Mouse (Mus musculus) neural tube, embryonic 14.5 days (tissue): ENCODE data around the gene Cavin1. TPM values are rescaled to one million over a fixed set of nuclear protein-coding genes. Genes with fewer than 3 reads are reported as not detected.

Experiments used
- ATAC-seq: fragments of 200-750 bp; cut with Nextera tagmentation; 2 replicates; pipeline ENCODE4 v1.8.0; 2017; ENCODE audit warnings: low read depth, mild to moderate bottlenecking, moderate TSS enrichment, moderate library complexity
- H3K27ac ChIP-seq: fragments of 300-500 bp; sonication (generic); 2 replicates; pipeline ENCODE4 v1.5.1; 2014; ENCODE audit warnings: low read depth, mild to moderate bottlenecking, control low read depth, low read length, moderate library complexity, mixed read lengths
- H3K27me3 ChIP-seq: fragments of 300-500 bp; sonication (generic); 2 replicates; pipeline ENCODE4 v1.6.1; 2014; ENCODE audit warnings: low read length; ENCODE audit not compliant: control insufficient read depth, insufficient read depth
- H3K36me3 ChIP-seq: fragments of 300-500 bp; sonication (generic); 2 replicates; pipeline ENCODE4 v1.6.1; 2014; ENCODE audit warnings: low read length, mixed read lengths; ENCODE audit not compliant: control insufficient read depth, insufficient read depth
- H3K4me1 ChIP-seq: fragments of 300-500 bp; sonication (generic); 2 replicates; pipeline ENCODE4 v1.6.1; 2014; ENCODE audit warnings: low read length; ENCODE audit not compliant: control insufficient read depth, insufficient read depth
- H3K4me2 ChIP-seq: fragments of 300-500 bp; sonication (generic); 2 replicates; pipeline ENCODE4 v1.6.1; 2014; ENCODE audit warnings: mild to moderate bottlenecking, low read depth, low read length, control low read depth
- H3K4me3 ChIP-seq: fragments of 300-500 bp; sonication (generic); 2 replicates; pipeline ENCODE4 v1.5.1; 2014; ENCODE audit warnings: low read depth, low read length, control low read depth, mixed read lengths
- H3K9ac ChIP-seq: fragments of 300-500 bp; sonication (generic); replicated peaks from 2 replicates; pipeline ENCODE4 v1.6.1; 2014; ENCODE audit warnings: low read depth, mild to moderate bottlenecking, control low read depth, low read length, mixed read lengths
- H3K9me3 ChIP-seq: fragments of 300-500 bp; sonication (generic); 2 replicates; pipeline ENCODE4 v1.6.1; 2016; ENCODE audit warnings: low read length; ENCODE audit not compliant: control insufficient read depth
- WGBS: fragments of 180-500 bp; shearing (Covaris S2); extraction: QIAGEN DNeasy Blood & Tissue Kit; methylation state at CpG from one replicate; pipeline ENCODE4 v1.1.7; 2014; 5-methylcytosine and 5-hydroxymethylcytosine counted together
- polyA plus RNA-seq: library from polyadenylated mRNA; unstranded; fragments of >200 nt; fragmentation: Nextera tagmentation; extraction: Ambion mirVana; gene quantifications from 2 replicates; pipeline ENCODE4 v1.2.1, GENCODE M21; 2014

Gene Cavin1
- polyA plus RNA-seq, 1 experiment from 2014 or later = 5.3 TPM

DNA sequence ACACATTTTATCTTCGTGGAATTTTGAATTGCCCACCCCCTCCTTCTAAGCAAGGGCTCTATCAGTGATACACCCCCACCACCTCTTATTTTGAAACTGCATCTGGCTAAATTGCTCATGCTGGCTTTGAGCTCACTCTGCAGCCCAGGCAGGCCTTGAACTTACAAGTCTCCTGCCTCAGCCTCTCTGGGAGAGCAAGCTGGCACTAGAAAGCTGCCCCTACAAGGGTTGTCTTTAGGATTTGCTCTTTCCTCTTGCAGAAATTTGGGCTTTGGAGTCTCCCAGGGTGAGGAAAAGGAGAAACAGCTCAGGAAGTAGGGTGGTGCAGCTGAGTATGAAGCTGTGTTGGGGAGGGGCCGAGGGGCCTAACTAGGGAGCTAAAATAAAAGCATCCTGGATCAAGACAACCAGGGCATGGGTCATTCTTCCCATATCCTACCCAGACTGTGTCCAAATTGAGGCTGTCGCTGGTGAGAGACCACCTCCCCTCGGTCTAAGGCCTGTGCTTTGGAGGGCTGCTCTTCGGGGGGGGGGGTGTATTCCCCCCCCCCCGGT, 12.7 kb downstream of the Cavin1 start:
- no peak for ATAC-seq
- Histone ChIP-seq H3K36me3 (no peaks in the 10 kb centered on the region), H3K9me3 (no peaks in the 10 kb centered on the region), H3K27me3 (peaks cover 21% of the 10 kb centered on the region), H3K4me1 (peaks cover 6% of the 10 kb centered on the region; the same call in 1 of the 2 replicates), H3K27ac (no peak overlapping the region), H3K4me2 (no peak overlapping the region), H3K4me3 (no peak overlapping the region), H3K9ac (no peak overlapping the region)
- 39% methylated on average over 6 of the region's 6 CpGs for WGBS

DNA sequence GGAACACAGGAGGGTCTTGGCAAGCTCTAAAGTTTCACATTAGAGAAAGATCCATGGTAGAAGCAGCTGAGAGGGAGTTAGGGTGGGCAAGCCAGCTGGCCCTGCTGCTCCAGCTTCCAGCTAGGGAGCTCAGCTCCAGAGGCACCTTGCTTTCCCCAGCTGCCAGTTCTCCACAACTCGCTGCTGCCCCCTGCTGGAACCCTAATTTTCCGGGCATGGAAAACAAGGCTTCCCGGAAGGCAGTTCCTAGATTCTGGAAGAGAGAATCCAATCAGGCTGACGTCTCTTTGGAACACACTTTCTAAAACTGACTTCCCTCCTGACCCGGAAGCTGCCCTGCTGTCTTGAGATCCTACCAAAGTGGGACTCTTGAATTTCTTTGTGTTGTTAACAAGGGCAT, 13.4 kb downstream of the Cavin1 start:
- Histone ChIP-seq H3K36me3 (no peaks in the 10 kb centered on the region), H3K4me1 (peaks cover 6% of the 10 kb centered on the region; the same call in 1 of the 2 replicates), H3K9me3 (no peaks in the 10 kb centered on the region), H3K4me3 (no peak overlapping the region), H3K4me2 (no peak overlapping the region), H3K27ac (no peak overlapping the region), H3K27me3 (peaks cover 21% of the 10 kb centered on the region), H3K9ac (no peak overlapping the region)
- ATAC-seq = no peak
- WGBS = under 1% methylated on average over 5 of the region's 5 CpGs

DNA sequence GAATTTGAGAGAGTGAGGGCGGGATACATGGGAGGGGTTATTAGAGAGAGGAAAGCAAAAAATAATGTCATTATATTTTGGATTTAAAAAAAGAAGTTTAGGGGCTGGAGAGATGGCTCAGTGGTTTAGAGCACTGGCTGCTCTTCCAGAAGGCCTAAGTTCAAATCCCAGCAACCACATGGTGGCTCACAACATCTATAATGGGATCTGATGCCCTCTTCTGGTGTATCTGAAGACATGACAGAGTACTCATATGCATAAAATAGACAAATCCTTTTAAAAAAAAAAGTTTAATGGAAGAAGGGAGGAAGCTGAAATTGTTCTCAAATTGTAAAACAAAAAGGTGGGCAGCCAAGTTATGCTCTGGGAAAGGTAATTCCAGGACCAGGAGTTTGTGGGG, 21.1 kb downstream of the Cavin1 start:
- Histone ChIP-seq H3K4me3 (no peak overlapping the region), H3K4me1 (no peaks in the 10 kb centered on the region), H3K27ac (no peak overlapping the region), H3K4me2 (no peak overlapping the region), H3K36me3 (no peaks in the 10 kb centered on the region), H3K9ac (no peak overlapping the region), H3K27me3 (no peaks in the 10 kb centered on the region), H3K9me3 (no peaks in the 10 kb centered on the region)
- WGBS = 97% methylated on average over 1 of the region's 1 CpGs
- ATAC-seq = no peak

DNA sequence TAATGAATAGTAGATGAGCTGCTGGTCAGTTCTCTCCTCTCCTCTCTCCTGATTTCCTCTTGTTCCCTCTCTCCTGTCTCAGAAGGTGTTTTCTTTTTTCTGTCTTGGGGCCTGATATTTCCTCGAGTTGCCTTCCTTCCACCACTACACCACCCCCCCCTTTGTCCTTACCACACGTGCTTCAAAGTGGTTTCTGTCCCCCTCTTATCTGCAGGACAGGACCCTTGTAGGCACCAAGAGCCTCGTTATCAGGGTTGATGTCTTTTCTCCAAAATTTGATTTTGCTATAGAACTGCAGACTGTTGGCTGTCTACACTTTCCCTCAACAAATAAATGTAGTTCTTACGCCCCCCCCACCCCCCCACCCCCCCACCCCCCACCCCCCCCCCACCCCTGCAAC, 22.4 kb downstream of the Cavin1 start:
- H3K9ac ChIP-seq = no peak overlapping the region
- H3K9me3 ChIP-seq = no peaks in the 10 kb centered on the region
- no peak overlapping the region for H3K4me2 ChIP-seq
- ATAC-seq = no peak
- no peaks in the 10 kb centered on the region for H3K27me3 ChIP-seq
- H3K27ac ChIP-seq = no peak overlapping the region
- no peaks in the 10 kb centered on the region for H3K36me3 ChIP-seq
- no peaks in the 10 kb centered on the region for H3K4me1 ChIP-seq
- no peak overlapping the region for H3K4me3 ChIP-seq
- 62% methylated on average over 4 of the region's 4 CpGs for WGBS

DNA sequence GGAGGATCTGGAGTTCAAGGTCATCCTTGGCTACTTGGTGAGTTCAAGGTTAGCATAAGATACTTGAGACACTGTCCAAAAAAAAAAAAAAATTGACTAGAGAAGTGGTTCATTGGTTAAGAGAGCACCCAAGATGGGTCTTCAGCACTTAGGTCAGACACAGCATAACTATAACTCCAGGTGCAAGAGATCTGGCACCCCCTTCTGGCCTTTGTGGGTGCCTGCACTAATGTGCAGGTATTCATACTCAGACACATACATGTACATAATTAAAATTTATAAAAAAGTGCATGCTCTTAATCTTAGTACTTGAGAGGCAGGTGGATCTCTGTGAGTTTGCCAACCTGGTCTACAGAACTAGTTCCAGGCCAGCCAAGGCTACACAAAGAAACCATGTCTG, 23.1 kb downstream of the Cavin1 start:
- Histone ChIP-seq H3K4me3 (no peak overlapping the region), H3K36me3 (no peaks in the 10 kb centered on the region), H3K4me1 (no peaks in the 10 kb centered on the region), H3K9ac (no peak overlapping the region), H3K27ac (no peak overlapping the region), H3K27me3 (no peaks in the 10 kb centered on the region), H3K4me2 (no peak overlapping the region), H3K9me3 (no peaks in the 10 kb centered on the region)
- no peak for ATAC-seq

DNA sequence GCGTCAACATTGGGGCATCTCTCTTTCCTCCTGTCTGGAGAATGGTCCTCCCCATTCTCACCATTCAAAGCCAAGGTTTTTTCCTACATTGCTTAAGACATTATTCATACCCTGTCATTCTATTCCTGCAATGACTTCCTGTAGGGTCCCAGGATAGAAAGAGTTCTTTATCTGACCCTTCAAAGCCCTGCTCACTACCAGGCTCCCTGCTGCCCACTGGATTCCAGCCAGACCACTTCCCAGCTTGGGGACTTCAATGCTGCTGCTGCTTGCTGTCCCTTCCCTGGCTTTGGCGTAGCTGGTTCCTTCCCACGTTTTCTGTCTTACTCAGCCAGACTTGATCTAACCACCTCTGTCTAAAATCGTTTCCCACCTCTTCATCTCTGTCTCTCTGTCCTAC, 23.8 kb downstream of the Cavin1 start:
- Histone ChIP-seq H3K4me2 (no peak overlapping the region), H3K27me3 (no peaks in the 10 kb centered on the region), H3K9me3 (no peaks in the 10 kb centered on the region), H3K9ac (no peak overlapping the region), H3K4me1 (no peaks in the 10 kb centered on the region), H3K27ac (no peak overlapping the region), H3K4me3 (no peak overlapping the region), H3K36me3 (no peaks in the 10 kb centered on the region)
- WGBS = 51% methylated on average over 4 of the region's 4 CpGs
- ATAC-seq = no peak

DNA sequence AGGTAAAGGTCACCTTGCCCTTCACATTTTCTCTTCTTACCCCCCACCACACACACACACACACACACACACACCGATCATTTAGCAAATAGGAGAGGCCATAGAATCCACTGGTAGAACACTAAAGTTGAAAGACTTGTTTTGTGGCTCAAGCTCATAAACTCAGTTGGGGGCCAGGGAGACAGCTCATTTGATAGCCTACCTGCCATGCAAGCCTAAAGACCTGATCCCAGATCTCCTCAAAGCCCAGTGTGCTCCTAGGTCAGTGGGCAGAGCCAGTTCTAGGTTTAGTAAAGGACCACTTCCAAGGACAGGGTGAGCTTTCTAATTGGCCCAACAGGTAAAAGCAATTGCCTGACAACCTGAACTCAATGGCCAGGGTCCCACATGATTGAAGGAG, 28.3 kb downstream of the Cavin1 start:
- no peaks in the 10 kb centered on the region for H3K27me3 ChIP-seq
- H3K4me2 ChIP-seq = no peak overlapping the region
- no peak overlapping the region for H3K4me3 ChIP-seq
- peaks cover 9% of the 10 kb centered on the region; the same call in 1 of the 2 replicates for H3K4me1 ChIP-seq
- no peak for ATAC-seq
- H3K9ac ChIP-seq = no peak overlapping the region
- no peaks in the 10 kb centered on the region for H3K36me3 ChIP-seq
- no peaks in the 10 kb centered on the region for H3K9me3 ChIP-seq
- no peak overlapping the region for H3K27ac ChIP-seq
- 41% methylated on average over 1 of the region's 1 CpGs for WGBS

DNA sequence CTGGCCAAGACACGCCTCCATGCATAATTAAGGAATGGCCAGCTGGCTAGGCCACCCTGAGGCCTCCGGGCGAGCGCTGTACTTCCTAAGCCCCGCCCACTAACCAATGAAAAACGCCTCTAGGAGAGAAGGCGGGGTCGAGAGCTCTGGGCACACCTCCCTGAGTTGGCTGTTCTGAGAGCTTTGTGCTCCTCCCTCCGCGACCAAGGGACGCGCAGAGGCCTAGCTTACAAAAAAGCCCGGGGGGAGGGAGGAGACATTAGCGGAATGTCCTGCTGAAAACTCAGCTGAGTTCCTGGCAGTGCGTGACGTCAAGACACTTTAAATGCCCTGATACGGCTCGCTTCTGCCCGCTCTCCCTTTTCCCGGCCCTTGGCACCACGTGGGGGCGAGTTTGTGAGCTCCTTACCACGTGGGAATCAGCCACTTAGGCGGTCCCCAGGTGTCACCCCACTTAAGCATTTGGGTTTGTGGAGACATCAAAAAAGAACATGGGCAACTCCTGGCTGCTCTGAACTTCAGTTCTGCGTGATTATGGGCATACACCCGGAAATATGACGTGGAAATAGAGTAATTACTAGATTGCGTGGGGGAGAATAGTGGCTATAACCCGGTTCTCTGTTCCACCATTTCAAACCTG, 31.1 kb downstream of the Cavin1 start, which contains the start of gene Stat3:
Gene Stat3, minus strand, starts transcription at position 29 of the 640 bp plus-strand sequence.
- H3K4me2 ChIP-seq = peak within 1 kb of the TSS; percentile 60
- peaks cover 9% of the 10 kb centered on the region; the same call in 1 of the 2 replicates for H3K4me1 ChIP-seq
- peak; percentile 99 for ATAC-seq
- WGBS = under 1% methylated on average over 29 of the region's 29 CpGs
- H3K27me3 ChIP-seq = no peaks in the 10 kb centered on the region
- peak within 1 kb of the TSS; percentile 85 for H3K27ac ChIP-seq
- H3K9ac ChIP-seq = peak within 1 kb of the TSS; percentile 88
- H3K9me3 ChIP-seq = no peaks in the 10 kb centered on the region
- H3K36me3 ChIP-seq = no peaks in the 10 kb centered on the region
- H3K4me3 ChIP-seq = peak within 1 kb of the TSS; percentile 97

DNA sequence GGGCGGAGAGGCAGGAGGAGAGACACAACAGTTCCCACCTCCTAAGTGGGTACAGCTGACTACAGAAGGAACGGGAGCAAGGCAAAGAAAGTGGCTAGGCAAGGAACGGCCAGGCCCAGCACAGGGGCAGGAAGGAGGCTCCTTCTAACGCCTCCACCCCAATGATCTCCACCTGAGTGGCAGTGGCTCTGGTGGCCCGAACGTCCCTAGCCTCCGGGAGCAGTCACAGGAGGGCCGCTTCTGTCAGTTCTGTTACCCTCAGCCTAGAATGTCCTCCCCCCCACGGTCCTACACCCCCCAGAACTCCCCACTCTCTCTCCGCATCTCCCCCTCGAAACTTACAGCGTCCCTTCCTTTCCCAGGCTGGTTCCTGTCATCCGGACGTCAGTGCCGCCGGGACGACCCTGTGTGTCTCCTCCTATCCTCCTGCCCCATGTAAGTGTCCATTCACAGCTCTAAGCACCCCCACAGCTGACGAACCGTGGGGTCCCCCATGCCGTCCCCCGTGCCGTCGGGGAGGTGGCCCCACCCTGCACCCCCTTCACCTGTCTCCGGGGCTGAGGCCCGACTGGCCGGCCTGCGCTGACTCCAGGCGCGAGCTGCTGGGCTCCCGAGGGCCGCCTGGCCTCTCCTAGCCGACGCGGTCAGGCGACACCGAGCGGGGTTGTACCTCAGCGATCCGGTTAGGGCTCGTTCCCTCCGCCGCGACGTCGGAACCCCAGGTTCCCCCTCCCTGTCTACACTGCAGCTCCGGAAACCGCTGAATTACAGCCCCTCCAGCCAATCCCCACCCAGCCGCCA, 31.8 kb downstream of the Cavin1 start:
- H3K9me3 ChIP-seq = no peaks in the 10 kb centered on the region
- H3K27me3 ChIP-seq = no peaks in the 10 kb centered on the region
- 2% methylated on average over 47 of the region's 48 CpGs for WGBS
- peak overlapping the region; percentile 97 for H3K4me3 ChIP-seq
- peaks cover 9% of the 10 kb centered on the region; the same call in 1 of the 2 replicates for H3K4me1 ChIP-seq
- ATAC-seq = peak; percentile 7
- H3K9ac ChIP-seq = peak overlapping the region; percentile 88
- peak overlapping the region; percentile 56 for H3K4me2 ChIP-seq
- no peaks in the 10 kb centered on the region for H3K36me3 ChIP-seq
- H3K27ac ChIP-seq = peak overlapping the region; percentile 85
